Mouse (Mus musculus): Measurements from ENCODE around the gene St5. TPM values are rescaled to one million over a fixed set of nuclear protein-coding genes. Genes with fewer than 3 reads are reported as not detected.

St5 gene
- polyA plus RNA-seq, 1 experiment from 2014 or later = 11.0 TPM

- Histone ChIP-seq H3K9ac (ENCODE audit: low read length) (no peak overlapping the region), H3K9me3 (replicated peaks; ENCODE audit: control insufficient read depth, low read length) (no peaks in the 10 kb centered on the region), H3K27ac (ENCODE audit: low read depth, low read length) (no peak overlapping the region), H3K36me3 (ENCODE audit: control insufficient read depth, insufficient read depth, low read length) (no peaks in the 10 kb centered on the region), H3K4me3 (ENCODE audit: low read depth, low read length) (no peak overlapping the region), H3K4me2 (ENCODE audit: low read length) (no peak overlapping the region), H3K27me3 (replicated peaks; ENCODE audit: control insufficient read depth, insufficient read depth, low read length) (0 out of 2 replicates have a peak, but pooled peaks cover 4% of the 10 kb centered on the region), H3K4me1 (ENCODE audit: control insufficient read depth, insufficient read depth, low read length) (0 out of 2 replicates have a peak, but pooled peaks cover 3% of the 10 kb centered on the region)
- ATAC-seq = no peak
- DNase-seq (ENCODE audit: low spot score) = no peak
- WGBS = 41% methylated on average over 4 of the region's 4 CpGs
These were observed 205.9 kb downstream of the St5 start for GRCm38 (mm10) chr7:109497507-109497906.

GRCm38 (mm10) chr7:109493319-109494316 lies 209.8 kb downstream of the St5 start:
- 11% methylated on average over 21 of the region's 21 CpGs for WGBS
- Histone ChIP-seq H3K4me3 (ENCODE audit: low read depth, low read length) (peak overlapping the region; percentile 28), H3K36me3 (ENCODE audit: control insufficient read depth, insufficient read depth, low read length) (no peaks in the 10 kb centered on the region), H3K9ac (ENCODE audit: low read length) (peak overlapping the region; percentile 51), H3K27me3 (replicated peaks; ENCODE audit: control insufficient read depth, insufficient read depth, low read length) (0 out of 2 replicates have a peak, but pooled peaks cover 4% of the 10 kb centered on the region), H3K4me2 (ENCODE audit: low read length) (peak overlapping the region; percentile 54), H3K9me3 (replicated peaks; ENCODE audit: control insufficient read depth, low read length) (no peaks in the 10 kb centered on the region), H3K27ac (ENCODE audit: low read depth, low read length) (no peak overlapping the region), H3K4me1 (ENCODE audit: control insufficient read depth, insufficient read depth, low read length) (0 out of 2 replicates have a peak, but pooled peaks cover 3% of the 10 kb centered on the region)
- DNase-seq (ENCODE audit: low spot score) (peak; percentile 57), ATAC-seq (peak; percentile 76)

GRCm38 (mm10) chr7:109492616-109493318 lies 210.6 kb downstream of the St5 start:
- Histone ChIP-seq H3K27me3 (replicated peaks; ENCODE audit: control insufficient read depth, insufficient read depth, low read length) (0 out of 2 replicates have a peak, but pooled peaks cover 4% of the 10 kb centered on the region), H3K4me1 (ENCODE audit: control insufficient read depth, insufficient read depth, low read length) (0 out of 2 replicates have a peak, but pooled peaks cover 3% of the 10 kb centered on the region), H3K4me3 (ENCODE audit: low read depth, low read length) (peak overlapping the region; percentile 28; the same call in 1 of the 2 replicates), H3K9ac (ENCODE audit: low read length) (no peak overlapping the region), H3K36me3 (ENCODE audit: control insufficient read depth, insufficient read depth, low read length) (no peaks in the 10 kb centered on the region), H3K4me2 (ENCODE audit: low read length) (peak overlapping the region; percentile 54), H3K9me3 (replicated peaks; ENCODE audit: control insufficient read depth, low read length) (no peaks in the 10 kb centered on the region), H3K27ac (ENCODE audit: low read depth, low read length) (no peak overlapping the region)
- 52% methylated on average over 18 of the region's 18 CpGs for WGBS
- no peak for DNase-seq (ENCODE audit: low spot score)
- ATAC-seq = peak; percentile 27; the same call in 1 of the 2 replicates

- Histone ChIP-seq H3K36me3 (ENCODE audit: control insufficient read depth, insufficient read depth, low read length) (no peaks in the 10 kb centered on the region), H3K27ac (ENCODE audit: low read depth, low read length) (no peak overlapping the region), H3K9me3 (replicated peaks; ENCODE audit: control insufficient read depth, low read length) (no peaks in the 10 kb centered on the region), H3K4me2 (ENCODE audit: low read length) (no peak overlapping the region), H3K27me3 (replicated peaks; ENCODE audit: control insufficient read depth, insufficient read depth, low read length) (no peaks in the 10 kb centered on the region), H3K9ac (ENCODE audit: low read length) (no peak overlapping the region), H3K4me3 (ENCODE audit: low read depth, low read length) (no peak overlapping the region), H3K4me1 (ENCODE audit: control insufficient read depth, insufficient read depth, low read length) (no peaks in the 10 kb centered on the region)
- DNase-seq (ENCODE audit: low spot score) = no peak
- ATAC-seq = no peak
- 67% methylated on average over 5 of the region's 5 CpGs for WGBS
These were observed 219.2 kb downstream of the St5 start for GRCm38 (mm10) chr7:109484221-109484620.

- H3K27me3 ChIP-seq (replicated peaks; ENCODE audit: control insufficient read depth, insufficient read depth, low read length) = no peaks in the 10 kb centered on the region
- no peaks in the 10 kb centered on the region for H3K36me3 ChIP-seq (ENCODE audit: control insufficient read depth, insufficient read depth, low read length)
- DNase-seq (ENCODE audit: low spot score) = peak; percentile 53
- WGBS = 16% methylated on average over 7 of the region's 7 CpGs
- 0 out of 2 replicates have a peak, but pooled peaks have one; percentile 48 for ATAC-seq
- H3K4me2 ChIP-seq (ENCODE audit: low read length) = peak overlapping the region; percentile 25; the same call in 1 of the 2 replicates
- H3K4me1 ChIP-seq (ENCODE audit: control insufficient read depth, insufficient read depth, low read length) = no peaks in the 10 kb centered on the region
- H3K9ac ChIP-seq (ENCODE audit: low read length) = no peak overlapping the region
- no peaks in the 10 kb centered on the region for H3K9me3 ChIP-seq (replicated peaks; ENCODE audit: control insufficient read depth, low read length)
- no peak overlapping the region for H3K4me3 ChIP-seq (ENCODE audit: low read depth, low read length)
- H3K27ac ChIP-seq (ENCODE audit: low read depth, low read length) = no peak overlapping the region
These were observed 222.6 kb downstream of the St5 start for GRCm38 (mm10) chr7:109480765-109481197.

- no peak overlapping the region for H3K4me2 ChIP-seq (ENCODE audit: low read length)
- no peaks in the 10 kb centered on the region for H3K4me1 ChIP-seq (ENCODE audit: control insufficient read depth, insufficient read depth, low read length)
- H3K36me3 ChIP-seq (ENCODE audit: control insufficient read depth, insufficient read depth, low read length) = no peaks in the 10 kb centered on the region
- H3K9ac ChIP-seq (ENCODE audit: low read length) = no peak overlapping the region
- H3K27me3 ChIP-seq (replicated peaks; ENCODE audit: control insufficient read depth, insufficient read depth, low read length) = no peaks in the 10 kb centered on the region
- DNase-seq (ENCODE audit: low spot score) (no peak), ATAC-seq (no peak)
- no peaks in the 10 kb centered on the region for H3K9me3 ChIP-seq (replicated peaks; ENCODE audit: control insufficient read depth, low read length)
- 89% methylated on average over 3 of the region's 3 CpGs for WGBS
- H3K27ac ChIP-seq (ENCODE audit: low read depth, low read length) = no peak overlapping the region
- H3K4me3 ChIP-seq (ENCODE audit: low read depth, low read length) = no peak overlapping the region
These were observed 225.5 kb downstream of the St5 start for GRCm38 (mm10) chr7:109477926-109478325.

Small RNA genes lying within 50 kb of the gene (microRNA-seq; reads per million reads assigned to microRNA genes)
- gene Gm47284 = not detected

Other genes with a start within 250 kb of the St5 start
- 0.38 TPM in 2 replicates for gene Trim66, start 195.5 kb downstream of the St5 start, polyA plus RNA-seq (2014; fragmentation: Nextera tagmentation; extraction: Ambion mirVana)
- 76.5 and 100 TPM in 2 replicates for gene Rpl27a, start 184.5 kb downstream of the St5 start, polyA plus RNA-seq (2014; fragmentation: Nextera tagmentation; extraction: Ambion mirVana)
- 15.1 and 18.5 TPM in 2 replicates for gene Akip1, start 85 bp upstream of the St5 start, polyA plus RNA-seq (2014; fragmentation: Nextera tagmentation; extraction: Ambion mirVana)
- gene BC051019, start 20.2 kb upstream of the St5 start, polyA plus RNA-seq (2014; fragmentation: Nextera tagmentation; extraction: Ambion mirVana) = 0.26 and 0.55 TPM in 2 replicates
- not detected in 2 replicates for gene Ascl3, start 28.1 kb upstream of the St5 start, polyA plus RNA-seq (2014; fragmentation: Nextera tagmentation; extraction: Ambion mirVana)
- 115 and 117 TPM in 2 replicates for gene Tmem9b, start 49.3 kb upstream of the St5 start, polyA plus RNA-seq (2014; fragmentation: Nextera tagmentation; extraction: Ambion mirVana)
- 4.5 and 6.8 TPM in 2 replicates for gene Nrip3, start 78.4 kb upstream of the St5 start, polyA plus RNA-seq (2014; fragmentation: Nextera tagmentation; extraction: Ambion mirVana)
- gene Scube2, start 162.1 kb upstream of the St5 start, polyA plus RNA-seq (2014; fragmentation: Nextera tagmentation; extraction: Ambion mirVana) = 0.38 and 0.89 TPM in 2 replicates

All from forebrain, embryonic 14.5 days (tissue).